Mouse (Mus musculus) MEL (cell line): ENCODE results near the gene H2-Ab1. TPM values are rescaled to one million over a fixed set of nuclear protein-coding genes. Genes with fewer than 3 reads are reported as not detected.

Experiments
- DNase-seq: peaks from one replicate; pipeline ENCODE4 v3.0.0; 2011; ENCODE audit warnings: low read depth, low spot score
- H3K27ac ChIP-seq: 2 replicates; pipeline ENCODE4 v1.5.1; 2012; ENCODE audit warnings: low read depth, mild to moderate bottlenecking, control low read depth, low read length, moderate library complexity; ENCODE audit not compliant: control insufficient read depth
- H3K27me3 ChIP-seq, 2 experiments: fragments of 150-350 bp in 1 of 2; sonication (generic) in 1 of 2; 2 replicates each; pipeline ENCODE4 v1.6.1; 2012; ENCODE audit warnings: low read length in 2 of 2, mild to moderate bottlenecking in 2 of 2, improper control_type of control experiment in 1 of 2, moderate library complexity in 1 of 2; ENCODE audit not compliant: insufficient read depth in 2 of 2, control insufficient read depth in 1 of 2
- H3K36me3 ChIP-seq, 2 experiments: 2 replicates each; pipeline ENCODE4 v1.6.1; 2012 to 2014; ENCODE audit warnings: low read length in 2 of 2, improper control_type of control experiment in 1 of 2, inconsistent platforms in 1 of 2, mild to moderate bottlenecking in 1 of 2; ENCODE audit not compliant: insufficient read depth in 2 of 2, control insufficient read depth in 1 of 2
- H3K4me1 ChIP-seq, 2 experiments: fragments of 150-350 bp in 1 of 2; sonication (generic) in 1 of 2; 2 replicates each; pipeline ENCODE4 v1.6.1; 2012; ENCODE audit warnings: low read length in 2 of 2, improper control_type of control experiment in 1 of 2, mild to moderate bottlenecking in 1 of 2; ENCODE audit not compliant: insufficient read depth in 2 of 2, control insufficient read depth in 1 of 2
- H3K4me3 ChIP-seq, 2 experiments: fragments of 150-350 bp in 1 of 2; sonication (generic) in 1 of 2; 2 replicates each; pipeline ENCODE4 v1.5.1; 2012; ENCODE audit warnings: low read depth in 2 of 2, low read length in 2 of 2, mild to moderate bottlenecking in 2 of 2, moderate library complexity in 2 of 2, control low read depth in 1 of 2, improper control_type of control experiment in 1 of 2; ENCODE audit not compliant: control insufficient read depth in 1 of 2, insufficient read depth in 1 of 2
- H3K79me2 ChIP-seq: 2 replicates; pipeline ENCODE4 v1.6.1; 2012; ENCODE audit warnings: mild to moderate bottlenecking, low read length, moderate library complexity; ENCODE audit not compliant: control insufficient read depth, poor library complexity, insufficient read depth
- H3K9ac ChIP-seq: 2 replicates; pipeline ENCODE4 v1.6.1; 2012; ENCODE audit warnings: low read depth, mild to moderate bottlenecking, control low read depth, low read length, moderate library complexity; ENCODE audit not compliant: control insufficient read depth, poor library complexity, severe bottlenecking
- H3K9me3 ChIP-seq: fragments of 150-350 bp; sonication (generic); replicated peaks from 2 replicates; pipeline ENCODE4 v1.6.1; 2012; ENCODE audit warnings: mild to moderate bottlenecking, low read length, improper control_type of control experiment, moderate library complexity; ENCODE audit not compliant: insufficient read depth
- CHD1 ChIP-seq: IDR thresholded peaks from 2 replicates; pipeline ENCODE4 v1.6.1; 2012; ENCODE audit warnings: low read depth, mild to moderate bottlenecking, inconsistent platforms, low read length, improper control_type of control experiment
- E2F4 ChIP-seq: IDR thresholded peaks from 2 replicates; pipeline ENCODE4 v1.6.1; 2011; ENCODE audit warnings: low read depth, low read length, improper control_type of control experiment, borderline replicate concordance
- ELF1 ChIP-seq: IDR thresholded peaks from 2 replicates; pipeline ENCODE4 v1.6.1; 2014; ENCODE audit warnings: low read depth, mild to moderate bottlenecking, inconsistent platforms, low read length, improper control_type of control experiment, moderate library complexity
- EP300 ChIP-seq, 2 experiments: IDR thresholded peaks; 2 replicates each; pipeline ENCODE4 v1.6.1; 2011; ENCODE audit warnings: improper control_type of control experiment in 2 of 2, low read length in 2 of 2, low read depth in 1 of 2, mild to moderate bottlenecking in 1 of 2
- GABPA ChIP-seq: IDR thresholded peaks from 2 replicates; pipeline ENCODE4 v1.6.1; 2012; ENCODE audit warnings: low read depth, mild to moderate bottlenecking, inconsistent platforms, low read length, improper control_type of control experiment, moderate library complexity
- GATA1 ChIP-seq: IDR thresholded peaks from 2 replicates; pipeline ENCODE4 v1.6.1; 2011; ENCODE audit warnings: low read depth, low read length, improper control_type of control experiment
- JUND ChIP-seq: IDR thresholded peaks from 2 replicates; pipeline ENCODE4 v1.6.1; 2011; ENCODE audit warnings: low read depth, mild to moderate bottlenecking, improper control_type of control experiment, low read length
- KAT2A ChIP-seq: conservative IDR thresholded peaks from 2 replicates; pipeline ENCODE4 v1.6.1; 2012; ENCODE audit warnings: low read depth, low read length, improper control_type of control experiment, inconsistent platforms
- MAX ChIP-seq: IDR thresholded peaks from 2 replicates; pipeline ENCODE4 v1.6.1; 2011; ENCODE audit warnings: low read length, improper control_type of control experiment
- MYB ChIP-seq: IDR thresholded peaks from 2 replicates; pipeline ENCODE4 v1.6.1; 2011; ENCODE audit warnings: mild to moderate bottlenecking, low read depth, low read length, improper control_type of control experiment
- MYC ChIP-seq: IDR thresholded peaks from 2 replicates; pipeline ENCODE4 v1.6.1; 2011; ENCODE audit warnings: low read depth, mild to moderate bottlenecking, low read length, improper control_type of control experiment, moderate library complexity
- POLR2A ChIP-seq, 2 experiments: IDR thresholded peaks; 2 replicates each; pipeline ENCODE4 v1.6.1; 2011 to 2012; ENCODE audit warnings: low read length in 2 of 2, mild to moderate bottlenecking in 2 of 2, control low read depth in 1 of 2, improper control_type of control experiment in 1 of 2, low read depth in 1 of 2, moderate library complexity in 1 of 2; ENCODE audit not compliant: control insufficient read depth in 1 of 2, insufficient read depth in 1 of 2, poor library complexity in 1 of 2
- POLR2AphosphoS2 ChIP-seq: IDR thresholded peaks from 2 replicates; pipeline ENCODE4 v1.6.1; 2011; ENCODE audit warnings: low read length, improper control_type of control experiment
- POLR2AphosphoS5 ChIP-seq: IDR thresholded peaks from 2 replicates; pipeline ENCODE4 v1.6.1; 2012; ENCODE audit warnings: low read depth, borderline replicate concordance, mild to moderate bottlenecking, inconsistent platforms, low read length, moderate library complexity, mixed read lengths
- RAD21 ChIP-seq: IDR thresholded peaks from 2 replicates; pipeline ENCODE4 v1.6.1; 2011; ENCODE audit warnings: mild to moderate bottlenecking, low read depth, low read length, improper control_type of control experiment
- RCOR1 ChIP-seq: IDR thresholded peaks from 2 replicates; pipeline ENCODE4 v1.6.1; 2012; ENCODE audit warnings: low read depth, mild to moderate bottlenecking, inconsistent platforms, low read length, improper control_type of control experiment
- SIN3A ChIP-seq: IDR thresholded peaks from 2 replicates; pipeline ENCODE4 v1.6.1; 2012; ENCODE audit warnings: low read length, improper control_type of control experiment, inconsistent platforms
- SMC3 ChIP-seq: IDR thresholded peaks from 2 replicates; pipeline ENCODE4 v1.6.1; 2011; ENCODE audit warnings: low read depth, low read length, improper control_type of control experiment
- TAL1 ChIP-seq: IDR thresholded peaks from 2 replicates; pipeline ENCODE4 v1.6.1; 2012; ENCODE audit warnings: mild to moderate bottlenecking, inconsistent platforms, low read length, moderate library complexity, mixed read lengths
- TCF12 ChIP-seq: IDR thresholded peaks from 2 replicates; pipeline ENCODE4 v1.6.1; 2014; ENCODE audit warnings: low read depth, mild to moderate bottlenecking, inconsistent platforms, low read length, improper control_type of control experiment, moderate library complexity
- USF1 ChIP-seq: IDR thresholded peaks from 2 replicates; pipeline ENCODE4 v1.6.1; 2014; ENCODE audit warnings: low read depth, mild to moderate bottlenecking, inconsistent platforms, low read length, improper control_type of control experiment, moderate library complexity
- USF2 ChIP-seq, 2 experiments: IDR thresholded peaks; 2 replicates each; pipeline ENCODE4 v1.6.1; 2011 to 2012; ENCODE audit warnings: improper control_type of control experiment in 2 of 2, low read length in 2 of 2, borderline replicate concordance in 1 of 2, inconsistent platforms in 1 of 2, low read depth in 1 of 2, mild to moderate bottlenecking in 1 of 2; ENCODE audit not compliant: insufficient read depth in 1 of 2
- ZC3H11A ChIP-seq: IDR thresholded peaks from 2 replicates; pipeline ENCODE4 v1.6.1; 2012; ENCODE audit warnings: low read depth, mild to moderate bottlenecking, inconsistent platforms, low read length, improper control_type of control experiment
- ZKSCAN1 ChIP-seq: IDR thresholded peaks from 2 replicates; pipeline ENCODE4 v1.6.1; 2012; ENCODE audit warnings: low read depth, mild to moderate bottlenecking, inconsistent platforms, low read length, improper control_type of control experiment, moderate library complexity
- polyA plus RNA-seq, 2 experiments: library from polyadenylated mRNA; stranded (reverse) in 1 of 2; unstranded in 1 of 2; fragments of >175 nt in 1 of 2; fragments of >200 nt in 1 of 2; gene quantifications; 2 replicates each; pipeline versions ENCODE4 v1.2.1 to v1.2.4; 2012; ENCODE audit warnings: low replicate concordance in 2 of 2, low read depth in 1 of 2; ENCODE audit not compliant: insufficient read length in 2 of 2, insufficient read depth in 1 of 2, missing spikeins in 1 of 2
- total RNA-seq: library from RNA; depleted of rRNA; stranded (reverse); fragments of 300-350 nt; gene quantifications from 2 replicates; pipeline ENCODE4 v1.2.3, GENCODE M21; 2012

The H2-Ab1 gene
- total and polyA plus RNA-seq, 3 experiments, result not detected

- TF ChIP-seq KAT2A (no peak), POLR2AphosphoS2 (no peak), MAX (peak; percentile 29; the same call in 1 of the 2 replicates)
Observed at GRCm38 (mm10) chr17:34234926-34235325, 22.6 kb upstream of the H2-Ab1 start (continued).

GRCm38 (mm10) chr17:34236691-34237090 is 20.8 kb upstream of the H2-Ab1 start:
- H3K4me3 ChIP-seq, result no peak overlapping the region
- H3K27me3 ChIP-seq, result no peaks in the 10 kb centered on the region
- H3K9me3 ChIP-seq, result no peaks in the 10 kb centered on the region
- H3K9ac ChIP-seq, result no peak overlapping the region
- H3K4me1 ChIP-seq, result peaks cover 0 to 2% of the 10 kb centered on the region in 2 experiments; a peak in 1 of 4 replicates
- H3K36me3 ChIP-seq, result peaks cover 0 to 4% of the 10 kb centered on the region in 2 experiments; a peak in 2 of 4 replicates
- H3K27ac ChIP-seq, result no peak overlapping the region
- H3K79me2 ChIP-seq, result no peaks in the 10 kb centered on the region
- DNase-seq, result no peak
- TF ChIP-seq EP300 (IDR thresholded peaks at IDR 0.05; ENCODE audit: low read depth in 1 of 2, low read length in 2 of 2) (no peak), POLR2A (IDR thresholded peaks at IDR 0.05; ENCODE audit: control insufficient read depth in 1 of 2, insufficient read depth in 1 of 2, low read depth in 1 of 2, low read length in 2 of 2, poor library complexity in 1 of 2) (no peak), CHD1 (no peak), MYC (no peak), GATA1 (no peak), SIN3A (no peak), ZKSCAN1 (no peak), RCOR1 (no peak), POLR2AphosphoS5 (no peak), MYB (no peak), USF2 (IDR thresholded peaks at IDR 0.05; ENCODE audit: borderline replicate concordance in 1 of 2, insufficient read depth in 1 of 2, low read depth in 1 of 2, low read length in 2 of 2) (no peak)

GRCm38 (mm10) chr17:34237741-34238140 is 19.7 kb upstream of the H2-Ab1 start:
- H3K36me3 ChIP-seq, result peaks cover 0 to 4% of the 10 kb centered on the region in 2 experiments; a peak in 2 of 4 replicates
- TF ChIP-seq E2F4, result no peak
- no peak for TF ChIP-seq SMC3
- TF ChIP-seq ZKSCAN1, result no peak
- TF ChIP-seq TAL1, result no peak
- TF ChIP-seq MYC, result no peak
- no peak for TF ChIP-seq JUND
- TF ChIP-seq USF1, result no peak
- TF ChIP-seq SIN3A, result no peak
- no peak for TF ChIP-seq ELF1
- TF ChIP-seq EP300 (IDR thresholded peaks at IDR 0.05; ENCODE audit: low read depth in 1 of 2, low read length in 2 of 2), result no peak
- no peak for TF ChIP-seq GATA1
- no peak for TF ChIP-seq GABPA
- no peak for TF ChIP-seq USF2 (IDR thresholded peaks at IDR 0.05; ENCODE audit: borderline replicate concordance in 1 of 2, insufficient read depth in 1 of 2, low read depth in 1 of 2, low read length in 2 of 2)
- TF ChIP-seq ZC3H11A, result no peak
- TF ChIP-seq RAD21, result no peak
- TF ChIP-seq TCF12, result no peak
- no peak overlapping the region for H3K4me3 ChIP-seq
- DNase-seq, result no peak
- no peaks in the 10 kb centered on the region for H3K27me3 ChIP-seq
- no peaks in the 10 kb centered on the region for H3K79me2 ChIP-seq
- H3K27ac ChIP-seq, result no peak overlapping the region
- H3K9me3 ChIP-seq, result no peaks in the 10 kb centered on the region
- H3K9ac ChIP-seq, result no peak overlapping the region
- H3K4me1 ChIP-seq, result peaks cover 0 to 2% of the 10 kb centered on the region in 2 experiments; a peak in 1 of 4 replicates
